Mouse (Mus musculus) forebrain, postnatal 0 days (tissue): Measurements from ENCODE around the gene Pde11a. TPM values are rescaled to one million over a fixed set of nuclear protein-coding genes. Genes with fewer than 3 reads are reported as not detected.

Experiments used
- ATAC-seq: fragments of 200-750 bp; cut with Nextera tagmentation; 2 replicates; pipeline ENCODE4 v1.8.0; 2017; ENCODE audit warnings: mild to moderate bottlenecking, moderate library complexity
- DNase-seq: peaks from one replicate; pipeline ENCODE4 v3.0.0-alpha.2; 2015
- H3K27ac ChIP-seq: fragments of 300-500 bp; sonication (generic); 2 replicates; pipeline ENCODE4 v1.5.1; 2014; ENCODE audit warnings: low read depth, mild to moderate bottlenecking, antibody characterized with exemption, low read length, moderate library complexity, mixed read lengths
- H3K27me3 ChIP-seq: fragments of 300-500 bp; sonication (generic); 2 replicates; pipeline ENCODE4 v1.6.1; 2014; ENCODE audit warnings: mild to moderate bottlenecking, low read length, mixed read lengths; ENCODE audit not compliant: insufficient read depth
- H3K36me3 ChIP-seq: fragments of 300-500 bp; sonication (generic); 2 replicates; pipeline ENCODE4 v1.6.1; 2014; ENCODE audit warnings: mild to moderate bottlenecking, moderate library complexity; ENCODE audit not compliant: insufficient read depth
- H3K4me1 ChIP-seq: fragments of 300-500 bp; sonication (generic); 2 replicates; pipeline ENCODE4 v1.6.1; 2014; ENCODE audit warnings: antibody characterized with exemption; ENCODE audit not compliant: insufficient read depth
- H3K4me2 ChIP-seq: fragments of 300-500 bp; sonication (generic); 2 replicates; pipeline ENCODE4 v1.6.1; 2014; ENCODE audit warnings: low read depth, mild to moderate bottlenecking, moderate library complexity
- H3K4me3 ChIP-seq: fragments of 300-500 bp; sonication (generic); 2 replicates; pipeline ENCODE4 v1.5.1; 2014; ENCODE audit warnings: low read depth, low read length, mixed read lengths
- H3K9ac ChIP-seq: fragments of 300-500 bp; sonication (generic); 2 replicates; pipeline ENCODE4 v1.6.1; 2014; ENCODE audit warnings: mild to moderate bottlenecking
- H3K9me3 ChIP-seq: fragments of 300-500 bp; sonication (generic); 2 replicates; pipeline ENCODE4 v1.6.1; 2016; ENCODE audit warnings: low read length
- CTCF ChIP-seq: sonication (generic); IDR thresholded peaks from 2 replicates; pipeline ENCODE4 v1.5.1; 2016; ENCODE audit warnings: antibody characterized with exemption, control low read depth, low read depth
- WGBS: fragments of 180-500 bp; shearing (Covaris S2); extraction: QIAGEN DNeasy Blood & Tissue Kit; methylation state at CpG from one replicate; pipeline ENCODE4 v1.1.7; 2014; 5-methylcytosine and 5-hydroxymethylcytosine counted together
- polyA plus RNA-seq: library from polyadenylated mRNA; unstranded; fragments of >200 nt; fragmentation: Nextera tagmentation; extraction: Ambion mirVana; gene quantifications from 2 replicates; pipeline ENCODE4 v1.2.1, GENCODE M21; 2015
- total RNA-seq: library from RNA; depleted of rRNA; stranded (reverse); fragments of >200 nt; gene quantifications from 2 replicates; pipeline ENCODE4 v1.2.3, GENCODE M21; 2014

Gene Pde11a
- total and polyA plus RNA-seq, 2 experiments from 2014 or later, result 0.86 to 1.0 TPM

DNA sequence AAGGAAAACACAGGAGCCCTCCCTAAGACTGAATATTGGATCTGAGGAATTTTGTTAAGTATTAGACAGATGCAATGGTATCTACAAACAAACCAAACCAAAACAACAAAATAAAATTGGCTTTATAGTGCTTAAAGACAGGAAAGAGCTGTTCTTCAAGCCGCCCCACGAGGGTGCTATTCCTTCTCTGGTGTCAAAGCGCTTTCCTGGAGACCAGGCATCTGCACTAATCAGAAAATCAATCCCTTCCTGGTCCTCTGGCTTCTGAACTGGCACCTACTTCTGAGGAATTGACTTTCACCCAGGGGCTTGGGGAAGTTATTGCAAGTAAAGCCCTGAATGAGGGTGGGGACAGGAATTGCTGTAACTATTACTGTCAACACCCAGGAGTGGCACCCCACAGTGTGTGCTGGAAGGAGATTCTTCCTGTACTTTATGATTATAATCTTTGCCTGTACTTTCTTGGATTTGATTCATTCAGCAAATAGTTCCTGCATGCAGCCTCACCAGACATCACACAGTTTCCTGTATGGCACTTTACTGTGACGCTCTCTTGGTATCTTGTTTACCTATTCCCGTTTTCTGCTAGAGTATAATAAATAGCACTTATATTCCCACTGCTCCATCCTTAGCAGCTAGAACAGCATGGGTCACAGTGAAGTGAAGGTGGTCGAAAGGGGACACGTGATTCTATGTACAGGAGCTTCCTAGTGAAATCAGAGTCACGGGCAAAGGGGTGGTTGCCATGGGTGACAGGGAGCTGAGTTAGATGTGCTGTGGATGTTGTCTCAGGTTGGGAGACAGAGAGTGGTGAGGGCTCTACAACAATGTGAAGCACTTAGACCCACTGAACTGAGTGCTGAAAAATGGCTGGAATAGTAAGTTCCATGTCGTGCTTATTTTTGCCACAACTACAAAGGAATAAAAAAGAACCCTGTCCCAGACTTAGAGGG lies 210.2 kb downstream of the Pde11a start:
- Histone ChIP-seq H3K4me2 (no peak overlapping the region), H3K4me1 (no peaks in the 10 kb centered on the region), H3K27ac (no peak overlapping the region), H3K36me3 (no peaks in the 10 kb centered on the region), H3K9ac (no peak overlapping the region), H3K27me3 (no peaks in the 10 kb centered on the region), H3K9me3 (no peaks in the 10 kb centered on the region), H3K4me3 (no peak overlapping the region)
- WGBS, result 60% methylated on average over 9 of the region's 9 CpGs
- no peak for ATAC-seq
- TF ChIP-seq CTCF, result peak; percentile 53
- peak; percentile 50 for DNase-seq

DNA sequence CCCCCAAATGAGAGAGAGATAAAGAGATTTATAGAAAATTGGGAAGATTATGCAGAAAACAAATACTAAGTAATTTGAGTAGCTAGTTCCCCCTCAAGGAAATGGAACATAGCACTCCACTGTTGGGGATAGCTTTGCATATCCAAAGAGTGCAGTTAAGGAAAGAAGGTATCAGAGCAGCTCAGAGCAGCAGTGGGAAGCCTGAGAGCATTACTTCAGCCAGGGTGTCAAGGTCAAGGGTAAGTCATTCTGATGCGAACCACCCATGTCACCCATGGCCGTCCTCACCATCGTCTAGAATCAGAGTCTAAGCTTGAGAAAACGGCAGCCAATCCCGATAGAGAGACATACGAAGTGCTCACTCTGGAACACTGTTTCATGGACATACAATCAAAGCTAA lies 211.9 kb downstream of the Pde11a start:
- Histone ChIP-seq H3K27ac (no peak overlapping the region), H3K9me3 (no peaks in the 10 kb centered on the region), H3K4me1 (no peaks in the 10 kb centered on the region), H3K36me3 (no peaks in the 10 kb centered on the region), H3K9ac (no peak overlapping the region), H3K27me3 (no peaks in the 10 kb centered on the region), H3K4me2 (no peak overlapping the region), H3K4me3 (no peak overlapping the region)
- DNase-seq (no peak), ATAC-seq (no peak)
- TF ChIP-seq CTCF, result no peak
- WGBS, result 92% methylated on average over 6 of the region's 6 CpGs

DNA sequence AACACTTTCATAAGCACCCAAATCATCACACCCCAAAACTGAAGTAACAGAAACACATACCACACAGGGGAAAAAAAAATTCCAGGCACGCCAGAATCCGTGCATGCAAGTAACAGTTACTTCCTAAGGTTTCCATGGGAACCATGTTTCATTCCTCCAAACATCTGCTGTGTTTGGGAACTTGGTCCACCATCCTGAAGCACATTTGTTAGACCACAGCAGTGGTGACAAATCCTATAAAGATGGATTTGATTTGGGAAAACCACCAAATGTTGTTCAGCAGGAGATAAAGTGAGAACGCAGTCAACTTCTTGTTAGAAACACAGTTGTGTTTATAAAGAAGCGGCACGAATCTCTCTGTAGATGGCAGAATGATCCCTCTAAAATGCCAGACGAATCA lies 213.8 kb downstream of the Pde11a start:
- H3K4me3 ChIP-seq, result no peak overlapping the region
- DNase-seq, result peak; percentile 79
- no peaks in the 10 kb centered on the region for H3K4me1 ChIP-seq
- H3K27me3 ChIP-seq, result no peaks in the 10 kb centered on the region
- WGBS, result 48% methylated on average over 6 of the region's 6 CpGs
- ATAC-seq, result peak; percentile 91
- H3K27ac ChIP-seq, result no peak overlapping the region
- H3K9me3 ChIP-seq, result no peaks in the 10 kb centered on the region
- H3K36me3 ChIP-seq, result no peaks in the 10 kb centered on the region
- no peak overlapping the region for H3K4me2 ChIP-seq
- TF ChIP-seq CTCF, result no peak
- no peak overlapping the region for H3K9ac ChIP-seq

DNA sequence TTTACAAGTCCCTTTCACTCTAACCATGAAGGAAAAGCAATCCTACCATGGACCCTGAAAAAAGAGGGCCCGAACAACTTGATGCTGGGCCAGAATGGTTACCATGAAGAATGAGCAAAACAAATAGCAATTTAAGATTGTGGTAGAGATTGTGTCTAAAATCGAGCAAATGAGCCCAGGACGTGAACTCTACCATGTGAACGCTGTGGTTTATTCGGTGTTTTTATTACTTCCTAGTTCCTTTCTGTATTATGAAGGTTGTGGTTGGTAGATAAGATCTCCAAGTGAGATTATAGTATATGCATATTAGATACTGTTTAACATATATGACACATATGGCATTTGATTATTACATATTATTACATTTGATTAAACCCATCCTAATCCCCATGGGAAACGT lies 216.4 kb downstream of the Pde11a start:
- H3K4me2 ChIP-seq, result no peak overlapping the region
- H3K4me3 ChIP-seq, result no peak overlapping the region
- H3K9me3 ChIP-seq, result no peaks in the 10 kb centered on the region
- no peak overlapping the region for H3K9ac ChIP-seq
- no peaks in the 10 kb centered on the region for H3K27me3 ChIP-seq
- H3K4me1 ChIP-seq, result no peaks in the 10 kb centered on the region
- TF ChIP-seq CTCF, result no peak
- 92% methylated on average over 6 of the region's 6 CpGs for WGBS
- no peak for DNase-seq
- no peaks in the 10 kb centered on the region for H3K36me3 ChIP-seq
- no peak for ATAC-seq
- H3K27ac ChIP-seq, result no peak overlapping the region

DNA sequence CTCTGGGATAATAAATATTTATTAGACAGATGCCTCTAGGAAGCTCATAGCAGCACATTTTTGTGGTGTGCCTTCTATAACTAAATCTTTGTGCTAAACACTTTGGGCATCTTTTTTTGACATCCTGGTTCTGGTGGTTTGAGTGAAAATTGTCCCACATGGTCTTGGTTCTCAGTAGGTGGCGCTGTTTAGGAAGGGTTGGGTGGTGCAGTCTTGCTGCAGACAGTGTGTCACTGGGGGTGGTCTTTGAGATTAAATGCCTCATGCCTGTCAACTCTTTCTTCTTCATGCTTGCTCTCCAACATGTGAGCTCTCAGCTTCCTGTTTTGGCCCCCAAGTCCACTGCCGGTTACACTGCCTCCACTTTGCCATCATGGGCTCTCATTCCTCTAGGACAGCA lies 218.7 kb downstream of the Pde11a start:
- Histone ChIP-seq H3K36me3 (no peaks in the 10 kb centered on the region), H3K4me3 (no peak overlapping the region), H3K9me3 (no peaks in the 10 kb centered on the region), H3K4me1 (no peaks in the 10 kb centered on the region), H3K4me2 (no peak overlapping the region), H3K27ac (no peak overlapping the region), H3K27me3 (no peaks in the 10 kb centered on the region), H3K9ac (no peak overlapping the region)
- DNase-seq (no peak), ATAC-seq (no peak)
- TF ChIP-seq CTCF, result no peak
- 77% methylated on average over 2 of the region's 2 CpGs for WGBS

DNA sequence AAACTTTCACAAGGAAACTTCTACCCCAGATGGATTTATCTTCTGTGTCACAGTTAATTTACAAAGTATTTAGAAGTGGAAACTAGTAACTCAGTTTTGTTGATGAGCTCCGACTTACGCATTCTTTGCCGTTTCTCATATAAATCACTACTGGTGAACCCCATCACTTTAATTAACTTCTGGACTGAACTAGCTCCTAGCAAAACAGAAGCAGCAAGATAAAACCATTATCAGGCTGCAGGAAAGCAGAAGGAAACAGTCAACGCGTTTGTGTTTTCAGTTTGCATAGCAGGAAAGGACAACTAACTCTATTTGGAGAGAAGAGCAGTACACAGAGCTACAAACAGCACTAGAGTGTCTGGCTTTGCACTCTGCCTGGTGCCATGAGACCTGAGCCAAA lies 220.1 kb downstream of the Pde11a start:
- 81% methylated on average over 5 of the region's 5 CpGs for WGBS
- H3K9ac ChIP-seq, result no peak overlapping the region
- H3K27ac ChIP-seq, result no peak overlapping the region
- no peaks in the 10 kb centered on the region for H3K27me3 ChIP-seq
- no peaks in the 10 kb centered on the region for H3K9me3 ChIP-seq
- no peak for TF ChIP-seq CTCF
- H3K4me1 ChIP-seq, result no peaks in the 10 kb centered on the region
- no peak overlapping the region for H3K4me2 ChIP-seq
- no peak for DNase-seq
- no peak for ATAC-seq
- no peak overlapping the region for H3K4me3 ChIP-seq
- H3K36me3 ChIP-seq, result no peaks in the 10 kb centered on the region

DNA sequence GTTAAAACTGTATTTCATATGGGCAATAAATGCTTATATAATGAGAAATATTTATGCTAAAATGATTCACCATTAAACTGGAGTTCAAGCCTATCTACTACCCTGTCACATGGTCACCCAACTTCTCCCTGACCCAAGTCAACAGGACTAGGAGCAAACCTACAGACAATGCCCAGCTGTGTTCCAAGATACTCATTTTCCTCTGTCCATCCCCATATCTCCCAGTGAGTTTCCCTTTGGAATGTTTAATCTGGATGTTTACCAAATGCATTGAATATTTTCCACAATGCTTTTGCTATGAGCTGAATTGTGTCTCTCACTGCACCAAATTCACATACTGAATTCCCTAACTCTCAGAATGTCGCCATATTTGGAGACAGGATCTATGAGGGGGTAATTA lies 221.4 kb downstream of the Pde11a start:
- H3K36me3 ChIP-seq, result no peaks in the 10 kb centered on the region
- WGBS, result 81% methylated on average over 1 of the region's 1 CpGs
- no peak for TF ChIP-seq CTCF
- H3K9ac ChIP-seq, result no peak overlapping the region
- H3K4me1 ChIP-seq, result no peaks in the 10 kb centered on the region
- H3K4me3 ChIP-seq, result no peak overlapping the region
- DNase-seq, result no peak
- ATAC-seq, result no peak
- no peak overlapping the region for H3K27ac ChIP-seq
- H3K9me3 ChIP-seq, result no peaks in the 10 kb centered on the region
- H3K27me3 ChIP-seq, result no peaks in the 10 kb centered on the region
- H3K4me2 ChIP-seq, result no peak overlapping the region
